Mouse (Mus musculus) heart, postnatal 10 days (tissue): ENCODE results near the gene Tmem17. TPM values are rescaled to one million over a fixed set of nuclear protein-coding genes. Genes with fewer than 3 reads are reported as not detected.

Experiments used
- DNase-seq, 2 experiments: peaks; one replicate each; pipeline ENCODE4 v3.0.0; 2021
- intact Hi-C: fragments of 180-260 bp; cut with DNase I; formaldehyde crosslinking; loops from one replicate; pipeline ENCODE4 v1.15.1; 2025
- total RNA-seq, 2 experiments: library from RNA; stranded (reverse); gene quantifications; 2 replicates each; pipeline ENCODE4 v1.2.3; 2021

Tmem17 gene
- total RNA-seq: 1 to 10 TPM; 2.1 to 3.7 TPM

DNA sequence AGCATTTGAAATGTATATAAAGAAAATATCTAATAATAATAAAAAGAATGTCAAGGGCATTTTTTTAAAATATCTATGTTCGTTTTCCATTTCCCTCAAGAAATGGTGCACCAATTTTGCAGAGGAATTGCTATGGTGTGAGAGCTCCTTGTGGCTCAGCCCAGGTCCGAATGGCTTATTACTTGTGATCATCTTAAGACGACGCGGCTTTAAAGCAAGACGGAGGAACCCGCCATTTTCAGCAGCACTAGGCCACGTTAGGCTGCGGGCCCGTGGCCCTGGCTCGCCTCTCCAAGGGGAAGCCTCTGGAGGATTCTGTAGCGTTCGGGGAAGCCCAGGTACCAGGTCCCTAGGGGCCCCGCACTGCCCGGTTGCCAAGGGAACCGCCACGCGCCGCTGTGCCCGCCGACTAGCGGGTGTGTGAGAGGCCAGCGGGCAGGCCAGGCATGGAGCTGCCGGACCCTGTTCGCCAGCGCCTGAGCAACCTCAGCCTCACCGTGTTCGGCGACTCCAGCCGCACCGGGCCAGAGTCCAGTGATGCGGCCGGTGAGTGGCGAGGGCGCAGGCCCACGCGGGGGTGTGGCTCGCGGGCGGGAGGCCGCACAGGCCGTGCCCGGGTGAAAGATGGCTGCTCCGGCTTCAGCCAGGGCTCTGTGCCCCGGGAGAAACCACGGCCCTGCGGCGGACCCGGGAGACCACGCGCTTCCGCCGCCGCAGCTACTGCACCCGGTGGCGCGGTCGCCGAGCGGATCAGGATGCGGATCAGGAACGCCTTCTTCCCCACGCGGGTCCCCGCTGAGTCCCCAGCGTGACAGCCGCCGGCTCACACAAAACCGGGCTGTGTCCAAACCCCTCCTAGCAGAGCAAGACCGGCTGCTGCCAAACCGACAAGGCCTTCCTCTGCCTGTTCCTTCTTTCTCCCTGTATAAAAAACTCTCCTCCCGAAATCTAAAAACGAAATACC is at the start of gene Tmem17:
Tmem17 (plus strand) TSS at position 51 of the 964 bp plus-strand sequence.
- DNase-seq: peak; percentile 93
- intact Hi-C loops: loop anchor here (2.0 to 10.0 kb wide), 3 partner anchors 104 to 472 kb away; partner anchors contain the start of genes Commd1 and Gm28048

DNA sequence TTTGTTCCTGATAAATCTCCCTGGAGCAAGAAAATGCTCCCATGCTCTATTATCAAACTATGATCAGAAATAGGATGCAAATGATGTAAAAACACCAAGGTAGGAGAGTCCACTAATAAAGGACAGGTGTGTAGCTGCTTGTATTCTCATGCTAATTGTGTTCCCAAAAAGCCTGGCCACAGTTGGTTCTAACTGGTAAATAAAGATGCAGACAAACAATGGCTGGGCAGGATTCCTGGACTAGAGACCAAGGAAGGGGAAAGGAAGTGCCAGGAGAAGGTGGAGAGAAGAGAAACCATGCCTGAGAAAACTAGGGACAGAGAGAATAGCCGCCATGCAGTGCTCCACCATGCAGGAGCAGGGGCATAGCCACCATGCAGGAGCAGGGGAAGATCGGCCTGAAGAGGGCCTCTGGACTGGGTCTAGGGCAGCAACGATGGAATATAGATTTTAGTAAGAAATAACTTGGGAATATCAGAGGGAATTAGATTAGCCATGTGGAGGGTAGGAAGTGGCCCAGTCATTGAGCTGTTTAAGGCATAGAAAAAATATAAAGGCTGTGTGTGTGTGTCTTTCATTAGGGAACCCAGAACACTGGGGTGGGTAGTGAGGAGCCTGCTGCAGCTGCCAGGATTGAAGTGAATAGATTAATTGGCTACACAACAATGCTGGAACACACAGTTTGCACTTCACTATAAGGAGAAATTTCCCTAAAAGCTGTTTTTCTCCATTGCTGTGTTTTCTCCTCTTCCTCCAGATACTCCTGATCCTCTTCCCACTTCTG is 31.9 kb upstream of the Tmem17 start:
- intact Hi-C loops: no loop called here
- no peak for DNase-seq

DNA sequence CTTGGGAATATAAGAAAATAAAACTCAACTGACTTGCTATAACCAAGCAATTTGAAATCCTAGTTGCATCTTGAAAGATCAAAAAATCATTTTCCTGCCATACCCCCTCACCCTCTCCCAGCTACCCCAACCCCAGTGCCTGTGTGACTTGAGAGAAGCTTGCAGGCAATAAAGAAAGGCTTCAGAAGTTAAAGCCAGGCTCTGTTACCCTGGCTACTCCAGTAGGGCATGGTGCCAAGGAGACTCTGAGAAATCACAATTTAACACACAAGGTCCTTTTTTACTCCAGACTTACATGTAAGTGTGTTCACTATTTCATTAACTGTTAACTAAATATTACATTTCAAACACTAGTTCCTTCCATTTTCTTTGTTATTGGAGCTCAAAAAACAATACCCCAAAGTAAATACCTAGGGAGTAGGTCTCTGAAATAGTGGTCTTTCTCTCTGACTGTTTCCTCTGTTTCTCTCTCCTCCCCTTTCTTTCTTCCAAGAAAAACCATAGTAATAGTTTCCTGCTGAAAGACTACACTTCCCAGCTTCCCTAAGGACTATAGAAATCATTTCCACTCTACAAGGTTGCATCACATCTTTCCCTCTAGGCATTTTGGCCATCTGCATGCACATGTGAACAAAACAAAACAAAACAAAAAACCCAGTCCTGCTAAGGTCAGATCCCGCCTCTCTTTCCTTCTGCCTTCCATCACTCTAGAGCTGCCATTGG is 30.1 kb upstream of the Tmem17 start:
- intact Hi-C loops: no loop called here
- no peak for DNase-seq

DNA sequence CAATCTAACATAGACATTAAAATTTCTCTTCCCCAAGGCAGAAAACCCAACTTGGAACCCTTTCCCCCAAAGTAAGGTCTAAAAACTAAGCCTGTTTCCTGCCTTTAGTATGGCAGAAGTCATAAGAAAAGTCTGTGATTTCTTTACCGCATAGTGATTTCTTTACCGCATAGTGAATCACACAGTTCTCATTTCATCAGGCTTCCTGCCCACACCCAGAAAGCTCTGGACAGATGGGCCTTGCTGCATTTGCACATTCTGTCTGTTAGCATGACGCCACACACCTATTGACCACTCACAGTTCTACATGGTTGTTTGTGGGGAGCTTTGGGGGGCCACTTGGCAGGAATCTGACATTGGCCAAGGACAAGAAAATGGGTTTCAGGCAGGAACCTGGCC is 29.5 kb upstream of the Tmem17 start:
- DNase-seq: no peak
- intact Hi-C loops: no loop called here

DNA sequence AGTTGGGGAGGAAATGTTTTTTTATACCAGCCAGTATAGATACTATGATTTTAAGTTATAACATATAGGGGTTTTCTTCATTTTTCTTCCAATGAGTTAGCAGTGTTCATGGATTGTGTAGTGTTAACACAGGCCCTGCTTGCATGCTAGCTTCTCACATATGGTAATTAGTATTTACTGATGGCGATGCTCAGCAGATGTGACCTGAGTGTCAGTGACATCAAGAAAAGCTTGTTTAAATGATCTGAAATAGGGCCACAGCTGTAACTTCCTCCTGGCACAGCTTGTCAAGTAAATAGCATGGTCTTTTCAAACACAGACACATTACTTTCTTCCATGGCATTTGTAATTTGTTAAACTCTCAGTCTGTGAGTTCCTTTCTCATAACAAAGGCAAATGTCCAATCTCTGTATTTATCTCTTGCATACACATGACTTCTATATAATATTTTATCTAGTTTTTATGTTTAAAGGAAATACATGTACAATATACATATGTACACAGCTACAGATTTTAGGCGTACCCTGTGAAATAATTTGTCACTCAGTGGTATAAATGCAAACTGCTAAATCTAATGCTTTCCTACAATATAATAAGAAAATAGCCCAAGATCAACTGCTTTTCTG is 18.1 kb upstream of the Tmem17 start:
- intact Hi-C loops: no loop called here
- DNase-seq: no peak

DNA sequence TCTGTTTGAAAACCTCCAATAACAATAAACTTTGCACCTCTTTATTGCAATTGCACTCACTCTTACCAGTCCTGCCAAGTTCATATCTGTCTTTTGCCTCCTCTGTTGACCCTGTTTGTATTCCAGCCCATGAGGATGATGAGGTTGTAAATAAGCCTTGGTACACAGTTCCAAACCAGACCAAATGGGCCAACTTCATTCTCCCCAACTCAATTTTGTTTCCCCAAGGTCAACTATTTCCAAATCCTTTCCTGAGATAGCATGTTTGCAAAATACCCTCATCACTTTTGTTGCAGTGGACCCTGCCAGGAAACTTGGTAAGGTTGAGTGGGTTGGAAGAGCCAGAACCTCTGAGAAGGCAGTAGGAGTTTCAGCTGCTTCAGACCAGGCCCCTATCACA is 16.9 kb upstream of the Tmem17 start:
- intact Hi-C loops: no loop called here
- no peak for DNase-seq

DNA sequence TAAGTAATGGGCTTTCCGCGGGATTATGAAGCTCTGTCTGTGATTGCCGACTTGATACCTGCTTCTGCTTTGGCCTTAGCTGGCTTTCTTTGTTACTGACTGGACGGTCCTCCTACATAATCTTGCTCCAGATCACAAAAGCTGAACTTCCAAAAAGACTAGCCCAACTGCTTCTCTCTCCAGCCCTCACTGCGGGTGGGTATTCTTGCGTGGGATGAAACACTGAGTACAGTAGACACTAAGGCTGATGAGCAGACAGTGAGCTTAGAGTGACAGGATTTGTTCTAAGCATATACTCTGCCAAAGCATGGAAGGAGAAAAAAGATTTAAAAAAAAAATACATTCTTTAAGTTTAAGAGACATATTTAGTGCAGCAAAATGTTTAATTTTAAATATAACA is 12.5 kb upstream of the Tmem17 start:
- DNase-seq: no peak
- intact Hi-C loops: no loop called here

DNA sequence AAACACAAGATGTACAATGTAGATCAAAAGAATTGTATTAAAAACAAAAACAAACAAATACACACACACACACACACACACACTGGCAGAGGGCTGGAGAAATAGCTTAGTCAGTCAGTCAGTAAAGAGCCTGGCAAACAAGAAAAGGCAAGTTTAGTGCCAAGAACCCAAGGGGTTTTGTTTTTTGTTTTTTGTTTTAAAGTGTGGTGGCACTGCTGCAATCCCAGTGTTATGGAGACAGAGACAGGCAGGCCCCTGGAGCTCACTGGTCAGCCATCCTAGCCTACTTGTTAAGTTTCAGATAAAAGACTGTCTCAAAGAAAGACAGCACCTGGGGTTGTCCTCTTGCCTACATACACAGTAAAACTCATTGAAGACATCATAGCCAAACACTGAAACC is 12.0 kb upstream of the Tmem17 start:
- no peak for DNase-seq
- intact Hi-C loops: no loop called here

DNA sequence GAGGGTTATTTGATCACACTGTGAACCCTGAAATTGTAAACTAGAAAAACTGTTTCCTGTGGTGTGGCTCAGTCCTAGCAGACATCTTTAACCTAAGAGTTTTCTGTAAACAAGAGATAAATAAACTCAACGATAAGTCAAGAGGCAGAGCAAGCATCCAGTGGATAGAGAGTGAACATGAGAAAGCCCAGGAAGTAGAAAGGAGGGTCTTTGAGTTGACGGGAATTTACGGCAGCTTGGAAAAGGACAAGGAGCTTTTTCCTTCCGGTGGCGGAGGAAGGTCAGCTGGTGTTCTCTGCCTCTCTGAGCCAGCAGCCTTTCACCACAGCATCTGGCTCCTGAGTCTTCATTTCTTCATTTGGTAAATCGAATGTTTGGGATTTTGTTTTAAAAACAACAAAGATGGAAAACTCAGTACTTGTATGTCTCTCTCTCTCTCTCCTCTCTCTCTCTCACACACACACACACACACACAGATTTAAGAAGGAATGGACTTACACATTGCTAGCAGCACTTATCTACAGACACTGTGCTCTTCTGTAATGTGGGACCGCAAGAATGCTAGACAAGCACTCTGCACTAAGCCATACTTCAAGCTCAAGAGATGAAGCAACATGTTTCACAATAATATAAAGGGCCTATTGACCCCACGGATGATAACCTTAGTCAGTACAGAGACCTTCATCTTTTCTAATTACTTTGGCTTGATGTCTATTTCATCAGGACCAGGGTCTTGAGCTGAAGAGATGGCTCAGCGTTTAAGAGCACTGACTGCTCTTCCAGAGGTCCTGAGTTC is 10.9 kb upstream of the Tmem17 start:
- intact Hi-C loops: no loop called here
- DNase-seq: no peak

DNA sequence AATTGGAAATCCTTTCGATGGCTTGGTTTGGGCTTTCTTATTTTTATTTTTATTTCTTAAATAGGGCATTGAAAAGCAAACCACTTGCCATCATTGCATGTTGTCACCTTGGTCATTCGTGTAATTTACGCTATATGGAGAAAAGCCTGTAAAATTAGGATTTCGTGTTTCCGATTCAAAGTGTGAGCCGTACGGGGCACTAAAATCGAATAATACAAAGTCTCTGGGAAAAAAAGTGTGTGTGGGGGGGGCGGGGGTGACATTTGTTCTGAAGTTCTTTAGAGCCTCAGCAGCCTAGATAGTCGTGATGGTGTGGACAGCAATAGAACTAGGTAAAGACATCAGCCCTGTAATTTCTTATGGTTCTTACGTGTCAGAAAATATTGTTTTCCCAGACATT is 1.2 kb downstream of the Tmem17 start:
- intact Hi-C loops: loop anchor here (2.0 to 10.0 kb wide), 3 partner anchors 104 to 472 kb away; partner anchors contain the start of genes Commd1 and Gm28048
- peak in 1 of 2 experiments; percentile 2 for DNase-seq

DNA sequence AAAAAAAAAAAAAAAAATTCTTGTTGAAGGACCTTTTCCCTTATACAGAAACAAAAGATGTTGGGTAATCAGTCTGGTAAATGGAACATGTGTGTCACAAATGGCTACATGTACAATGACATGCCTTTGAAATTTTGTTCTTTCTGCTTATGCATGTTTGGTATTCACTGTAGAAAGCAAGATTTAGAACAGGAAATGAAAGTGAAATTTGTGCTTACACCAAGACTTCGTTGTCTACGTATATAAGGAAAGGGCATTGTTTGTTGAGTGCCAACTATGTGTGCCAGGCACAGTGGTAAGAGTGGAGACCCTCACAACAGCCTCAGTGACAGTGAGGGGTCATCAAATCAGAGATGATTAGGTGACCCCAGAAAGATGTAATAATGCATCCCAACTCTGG is 3.2 kb downstream of the Tmem17 start:
- intact Hi-C loops: loop anchor here (10.0 kb wide), 1 partner anchor 470 kb away; the partner anchor contains the start of genes Commd1 and Gm28048
- DNase-seq: no peak

DNA sequence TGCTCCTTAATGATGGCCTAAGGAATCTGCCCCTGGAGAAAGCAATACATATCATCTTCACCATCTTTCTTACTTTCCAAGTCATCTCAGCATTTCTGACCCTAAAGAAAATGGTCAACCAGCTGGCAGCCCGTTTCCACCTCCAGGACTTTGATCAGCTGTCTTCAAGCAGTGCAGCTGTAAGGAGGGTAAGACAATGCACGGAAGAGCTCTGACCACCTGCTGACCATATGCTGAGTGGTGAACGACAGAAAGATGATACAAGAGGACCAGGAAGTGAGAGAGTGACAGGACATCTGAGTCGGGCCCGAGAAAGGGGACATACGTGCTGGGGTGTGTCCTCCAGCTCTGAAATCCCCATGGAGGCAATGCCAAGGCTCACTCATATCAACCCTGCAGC is 6.6 kb downstream of the Tmem17 start:
- no peak for DNase-seq
- intact Hi-C loops: loop anchor here (10.0 kb wide), 1 partner anchor 466 kb away; the partner anchor contains the start of genes Commd1 and Gm28048

DNA sequence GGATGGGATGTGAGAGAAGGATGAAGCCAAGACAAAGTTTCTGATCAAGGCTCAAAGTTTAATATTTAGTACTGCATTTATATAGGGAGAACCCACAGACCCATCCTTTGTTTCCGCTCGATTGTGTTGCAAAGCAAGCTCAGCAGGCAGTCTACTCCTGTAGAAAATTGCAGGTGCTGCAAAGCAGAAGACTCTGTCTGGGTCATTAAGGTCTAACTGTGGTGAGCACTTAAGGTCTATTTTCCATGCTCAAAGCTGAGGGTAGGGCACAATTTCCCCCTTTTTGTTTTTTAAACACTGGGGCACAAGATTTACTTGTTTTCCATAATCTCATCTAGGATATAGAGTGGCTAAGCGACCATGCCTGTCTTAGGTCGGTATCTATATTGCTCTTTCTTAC is 8.4 kb downstream of the Tmem17 start:
- DNase-seq: no peak
- intact Hi-C loops: no loop called here

DNA sequence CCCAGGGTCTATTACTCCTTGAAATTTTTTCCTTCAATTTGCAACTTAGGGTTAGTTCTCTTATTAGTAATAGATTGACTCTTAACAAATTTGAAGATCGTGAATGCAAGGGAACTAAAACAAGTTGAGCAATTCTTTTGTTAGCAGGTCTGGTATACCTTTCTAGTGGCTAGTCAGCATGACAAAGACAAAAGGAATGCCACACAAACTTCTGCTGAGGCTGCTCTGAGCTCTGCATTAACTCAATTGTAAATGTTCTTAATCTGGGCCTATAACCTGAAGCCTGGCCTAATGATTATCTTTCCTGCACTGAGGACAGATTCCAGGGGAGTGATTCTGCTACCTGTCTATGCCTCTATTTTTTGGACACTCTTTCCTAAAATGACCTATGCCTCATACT is 12.7 kb downstream of the Tmem17 start:
- intact Hi-C loops: no loop called here
- no peak for DNase-seq

DNA sequence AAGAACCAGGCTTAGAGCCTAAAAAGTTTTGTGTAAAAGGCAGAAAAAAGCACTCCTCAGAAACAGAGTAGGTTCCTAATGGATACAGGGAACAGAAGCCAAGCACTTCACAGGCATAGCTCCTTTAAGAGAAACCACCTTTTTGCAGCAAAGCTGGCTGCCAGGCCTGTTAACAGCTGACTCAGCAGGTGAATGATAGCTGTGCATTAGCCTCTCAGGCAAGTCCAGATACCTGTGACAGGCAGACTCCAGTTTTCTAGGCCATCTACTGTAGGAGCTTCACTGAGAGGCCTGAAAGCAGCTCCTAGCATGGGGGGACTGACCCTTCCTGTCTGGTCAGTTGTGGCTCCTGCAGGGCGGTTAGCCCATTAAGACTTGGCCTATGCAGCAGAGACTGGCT is 28.7 kb downstream of the Tmem17 start:
- no peak for DNase-seq
- intact Hi-C loops: no loop called here

DNA sequence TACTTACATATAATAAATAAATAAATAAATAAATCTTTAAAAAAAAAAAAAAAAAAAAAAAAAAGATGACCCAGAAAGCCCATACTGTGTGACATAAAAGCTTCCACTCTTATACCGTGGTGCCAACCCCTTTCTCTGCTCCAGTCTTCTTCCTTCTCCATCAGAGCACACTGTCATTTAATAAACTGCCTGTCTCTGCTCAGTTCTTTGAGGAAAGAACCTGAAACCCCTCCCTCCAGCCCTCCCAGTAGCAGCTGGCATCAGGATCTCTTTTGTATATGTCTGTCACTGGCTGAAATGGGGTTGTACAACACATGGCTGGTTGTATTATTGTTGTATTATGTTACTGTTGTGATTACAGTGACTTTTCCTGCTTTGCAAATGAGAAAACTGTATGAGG is 48.2 kb downstream of the Tmem17 start:
- intact Hi-C loops: loop anchor here (1.0 kb wide), 1 partner anchor 28 kb away; no protein-coding TSS in a partner anchor
- DNase-seq: no peak

DNA sequence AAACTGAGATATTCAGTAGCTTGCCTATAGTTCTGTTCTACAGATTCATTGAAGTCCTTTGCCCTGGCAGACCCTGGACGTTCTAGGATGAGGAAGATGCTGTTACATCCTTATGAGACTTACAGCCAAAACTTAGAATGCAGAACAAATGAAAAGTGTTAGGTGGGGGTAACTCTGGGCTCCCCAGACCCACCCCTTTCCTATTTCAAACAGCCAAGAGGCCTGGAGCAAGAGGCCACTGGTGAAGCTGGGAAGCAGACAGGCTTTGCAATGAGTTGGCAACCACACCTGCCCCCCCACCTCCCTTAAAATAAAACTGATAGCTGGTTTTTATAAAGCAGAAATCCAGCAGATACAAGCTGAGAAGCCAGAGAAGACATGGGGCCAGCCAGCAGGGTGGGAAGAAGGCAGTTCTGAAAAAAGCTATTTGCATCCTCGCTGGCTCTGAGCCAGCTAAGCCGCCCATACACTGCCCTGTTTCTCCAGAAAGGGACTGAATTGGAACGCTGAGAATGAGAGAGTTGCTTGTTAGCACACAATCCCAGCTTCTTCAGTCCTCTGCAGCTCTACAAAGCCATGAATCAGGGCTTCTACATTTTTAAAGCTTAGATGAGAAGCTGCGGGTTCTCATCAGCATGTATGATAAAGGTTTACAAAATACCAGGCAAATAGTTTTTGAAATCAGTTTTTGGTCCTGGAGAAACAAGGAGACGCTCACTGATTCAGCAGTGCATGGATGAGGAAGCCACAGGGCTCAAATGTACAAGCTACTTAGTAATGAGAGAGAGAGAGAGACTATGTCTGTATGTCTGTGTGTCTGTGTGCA is 48.8 kb downstream of the Tmem17 start:
- intact Hi-C loops: loop anchor here (1.0 kb wide), 1 partner anchor 28 kb away; no protein-coding TSS in a partner anchor
- peak; percentile 65 to 69 for DNase-seq

DNA sequence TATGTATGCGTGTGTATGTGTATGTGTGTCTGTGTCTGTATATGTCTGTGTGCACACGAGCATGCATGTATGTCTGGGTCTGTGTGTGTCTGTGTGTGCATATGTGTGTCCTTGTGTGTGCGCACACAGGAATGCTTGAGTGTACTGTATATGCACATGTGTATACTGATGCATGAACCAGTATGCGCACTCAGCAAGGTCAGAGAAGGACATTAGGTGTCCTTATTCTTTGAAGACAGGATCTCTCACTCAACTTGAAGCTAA is 49.4 kb downstream of the Tmem17 start:
- intact Hi-C loops: no loop called here
- no peak for DNase-seq

DNA sequence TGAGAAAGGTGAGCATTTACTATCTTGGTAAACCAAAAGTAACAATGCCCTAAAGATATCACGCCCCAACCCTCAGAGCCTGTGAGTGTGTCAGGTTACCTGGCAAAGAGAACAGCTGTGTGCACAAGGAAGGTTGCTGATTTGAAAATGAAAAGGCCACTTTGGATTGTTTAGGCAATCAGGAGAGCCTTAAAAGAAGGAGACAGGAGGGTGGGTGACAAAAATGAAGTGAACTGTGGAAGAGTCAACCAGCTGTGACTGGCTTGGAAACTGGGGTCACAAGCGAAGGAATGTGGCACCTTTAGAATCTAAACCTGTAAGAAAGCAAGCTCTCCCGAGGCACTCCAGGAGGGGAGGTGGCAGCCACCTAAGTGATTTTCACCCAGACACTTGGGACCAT is 51.8 kb downstream of the Tmem17 start:
- no peak for DNase-seq
- intact Hi-C loops: no loop called here
